Mouse (Mus musculus): ENCODE results near the gene Dync1i1.

The Dync1i1 gene

DNA sequence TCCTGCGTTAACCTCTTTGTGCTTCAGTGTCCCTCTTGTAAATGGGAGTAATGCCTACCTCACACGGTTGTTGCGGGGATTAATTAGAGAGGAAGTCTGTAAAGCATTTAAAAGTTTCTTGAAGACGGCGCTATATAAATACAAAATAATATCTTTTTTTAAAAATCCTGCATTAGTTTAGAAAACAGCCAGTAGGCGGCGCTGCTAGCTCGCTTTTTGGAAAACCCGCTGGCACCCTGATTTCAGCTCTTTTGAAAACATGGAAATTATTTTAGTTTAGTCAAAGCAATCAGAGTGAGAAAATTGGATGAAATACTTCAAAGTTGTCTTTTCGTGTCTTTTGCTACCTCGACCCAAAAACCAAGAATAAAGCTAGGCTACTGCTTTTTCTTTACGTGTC is 132.9 kb downstream of the Dync1i1 start:
- peak; percentile 48 for DNase-seq (ENCODE audit: low read depth)

- no peak for DNase-seq (ENCODE audit: low read depth)
These were observed 133.6 kb downstream of the Dync1i1 start for GRCm38 (mm10) chr6:5858901-5859598.

- DNase-seq (ENCODE audit: low read depth), result no peak
These were observed 134.2 kb downstream of the Dync1i1 start for GRCm38 (mm10) chr6:5859630-5860029.

DNA sequence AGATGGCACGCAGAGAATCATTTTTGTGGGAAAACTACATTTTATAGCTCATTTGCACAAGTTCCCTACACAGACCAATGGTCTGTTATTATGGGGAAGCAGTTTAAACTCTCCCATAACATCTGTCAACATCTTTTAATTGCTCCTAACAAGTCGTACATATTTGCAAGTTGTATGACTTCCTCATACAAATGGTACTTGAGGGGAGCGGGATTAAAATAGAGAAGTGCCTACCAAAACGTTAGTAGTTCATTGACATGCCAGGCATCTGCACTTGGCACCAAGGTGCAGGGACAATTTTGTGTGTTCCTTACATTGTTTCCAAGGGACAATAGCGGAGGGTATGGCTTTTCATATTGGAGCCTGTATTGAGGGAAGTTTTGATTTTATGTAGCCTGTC is 140.7 kb downstream of the Dync1i1 start:
- DNase-seq (ENCODE audit: low read depth), result no peak

GRCm38 (mm10) chr6:5867221-5867620 is 141.8 kb downstream of the Dync1i1 start:
- DNase-seq (ENCODE audit: low read depth), result no peak

GRCm38 (mm10) chr6:5871060-5871459 is 145.6 kb downstream of the Dync1i1 start:
- no peak for DNase-seq (ENCODE audit: low read depth)

DNA sequence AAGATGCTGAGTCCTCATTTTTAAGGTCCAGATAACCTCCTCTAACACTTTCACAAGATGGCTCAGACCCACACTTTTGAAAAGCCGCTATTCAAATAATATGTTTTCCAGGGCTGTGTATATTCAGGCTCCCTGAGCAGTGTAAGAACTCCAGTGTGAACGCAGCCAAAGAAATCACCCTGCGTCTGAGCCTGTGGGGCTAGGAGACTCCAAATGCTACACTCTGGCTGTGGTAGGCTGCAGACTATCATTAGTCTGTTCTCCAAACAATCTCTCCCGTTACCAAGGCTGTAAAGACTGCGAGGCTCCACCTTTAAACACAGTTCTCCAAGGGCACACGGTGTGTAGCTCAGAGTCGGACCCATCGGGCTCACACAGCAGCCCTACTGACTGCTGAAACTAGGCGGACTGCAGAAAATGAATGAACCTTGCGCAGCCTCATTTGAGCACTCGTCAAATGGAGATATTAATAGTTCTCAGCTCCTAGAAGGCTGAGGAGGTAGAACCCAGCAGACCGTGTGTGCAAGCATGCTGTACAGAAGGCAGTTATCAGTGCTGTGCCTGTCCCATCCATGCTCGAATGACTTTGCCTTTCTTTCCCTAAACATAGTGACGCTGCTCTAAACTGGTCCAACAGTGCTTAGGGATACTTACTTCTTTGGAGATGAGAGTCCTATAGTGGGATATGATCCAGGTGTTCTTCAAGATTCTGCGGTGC is 146.3 kb downstream of the Dync1i1 start:
- no peak for DNase-seq (ENCODE audit: low read depth)

- no peak for DNase-seq (ENCODE audit: low read depth)
These were observed 163.9 kb downstream of the Dync1i1 start for GRCm38 (mm10) chr6:5889341-5889740.

DNA sequence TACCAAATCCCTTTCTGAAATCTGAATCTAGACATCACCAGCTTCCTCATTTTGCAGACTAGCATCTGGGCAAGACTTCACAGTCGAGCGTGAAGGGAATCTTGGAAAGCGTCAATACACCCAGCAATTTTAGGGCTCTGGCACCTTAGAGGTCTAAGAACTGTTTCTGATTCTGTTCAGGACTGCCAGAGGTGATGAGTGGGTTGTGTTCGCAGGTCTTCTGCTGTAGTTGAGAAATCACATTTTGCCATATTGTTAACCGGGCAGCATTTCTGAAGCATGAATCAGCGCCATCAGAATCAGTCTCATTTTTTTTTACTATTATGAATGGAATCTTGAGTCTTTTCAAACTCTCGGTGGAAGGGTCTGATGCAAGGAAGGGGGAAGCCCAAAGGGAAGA is 185.9 kb downstream of the Dync1i1 start:
- DNase-seq (ENCODE audit: low read depth), result no peak

GRCm38 (mm10) chr6:5915028-5915427 is 189.6 kb downstream of the Dync1i1 start:
- no peak for DNase-seq (ENCODE audit: low read depth)

DNA sequence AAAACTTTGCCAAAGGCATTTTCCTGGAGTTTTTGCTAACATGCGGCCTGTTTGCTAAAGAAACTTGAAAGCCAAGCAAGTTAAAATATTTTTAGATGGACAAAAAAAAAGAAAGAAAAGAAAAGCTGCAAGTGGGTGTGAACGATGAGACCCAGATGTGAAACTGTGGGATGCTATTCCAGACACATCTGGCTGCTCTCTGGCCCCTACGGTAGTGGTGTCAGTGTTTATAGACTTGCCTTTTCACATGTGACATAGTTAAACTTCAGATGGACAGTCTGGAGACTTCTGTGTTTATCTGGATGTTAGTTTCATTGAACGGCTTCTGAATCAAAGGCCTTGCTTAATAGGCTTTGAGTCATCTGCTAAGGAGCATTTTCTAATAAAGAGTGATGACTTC is 195.2 kb downstream of the Dync1i1 start:
- no peak for DNase-seq (ENCODE audit: low read depth)

- no peak for DNase-seq (ENCODE audit: low read depth)
These were observed 197.2 kb downstream of the Dync1i1 start for GRCm38 (mm10) chr6:5922676-5923075.

GRCm38 (mm10) chr6:5923148-5923547 is 197.7 kb downstream of the Dync1i1 start:
- no peak for DNase-seq (ENCODE audit: low read depth)

DNA sequence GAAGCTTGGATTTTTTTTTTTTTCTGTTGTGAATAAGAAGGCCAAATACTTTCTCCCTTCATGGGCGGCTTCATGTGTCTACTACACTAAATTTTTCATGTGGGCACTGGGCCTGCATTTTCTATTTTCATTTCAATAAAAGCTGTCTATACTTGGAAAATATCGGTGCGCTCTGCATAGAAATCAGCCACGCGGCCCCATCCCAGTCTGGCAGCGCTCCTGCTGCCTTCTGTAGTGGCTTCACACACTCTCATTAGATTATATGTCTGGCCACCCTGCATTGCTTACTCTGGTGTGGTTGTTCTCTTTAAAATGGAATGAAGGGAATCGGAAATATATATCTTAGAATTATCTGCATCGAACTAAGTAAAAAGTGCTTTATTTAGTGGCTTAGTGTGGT is 204.7 kb downstream of the Dync1i1 start:
- no peak for DNase-seq (ENCODE audit: low read depth)

DNA sequence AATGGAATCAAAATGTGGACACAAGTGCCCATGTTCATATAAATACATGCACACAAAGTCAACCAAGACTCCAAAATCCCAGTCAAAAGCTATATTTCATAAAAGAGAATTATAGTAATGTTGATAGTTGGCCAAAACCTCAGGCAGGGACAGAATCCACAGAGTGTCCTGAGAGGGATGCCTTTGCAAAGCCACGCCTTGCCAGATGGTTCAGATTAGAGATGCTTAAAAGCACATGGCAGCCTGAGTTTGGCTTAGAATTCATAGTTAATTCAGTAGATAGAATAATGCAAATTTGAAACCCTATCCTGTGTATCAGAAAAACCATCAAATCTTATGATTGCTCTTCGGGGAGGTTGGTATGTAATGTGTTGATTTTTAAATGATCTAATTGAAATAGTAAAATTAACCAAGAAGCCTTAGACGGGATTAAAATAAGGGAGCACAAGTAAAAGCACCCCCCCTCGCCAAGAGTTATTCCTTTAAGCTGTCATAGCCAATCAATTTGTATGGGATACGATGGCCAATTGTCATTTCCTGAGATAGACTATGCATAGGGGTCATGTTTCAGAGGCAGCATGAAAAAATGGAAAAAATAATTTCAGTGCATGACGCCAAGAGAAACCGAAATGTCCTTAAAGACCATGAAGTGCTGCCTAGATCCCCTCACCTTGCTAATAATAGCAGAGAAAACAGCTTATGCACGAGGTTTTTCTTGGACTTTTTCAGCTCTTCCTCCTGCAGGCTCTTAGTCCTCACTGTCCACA is 210.3 kb downstream of the Dync1i1 start:
- DNase-seq (ENCODE audit: low read depth), result no peak

DNA sequence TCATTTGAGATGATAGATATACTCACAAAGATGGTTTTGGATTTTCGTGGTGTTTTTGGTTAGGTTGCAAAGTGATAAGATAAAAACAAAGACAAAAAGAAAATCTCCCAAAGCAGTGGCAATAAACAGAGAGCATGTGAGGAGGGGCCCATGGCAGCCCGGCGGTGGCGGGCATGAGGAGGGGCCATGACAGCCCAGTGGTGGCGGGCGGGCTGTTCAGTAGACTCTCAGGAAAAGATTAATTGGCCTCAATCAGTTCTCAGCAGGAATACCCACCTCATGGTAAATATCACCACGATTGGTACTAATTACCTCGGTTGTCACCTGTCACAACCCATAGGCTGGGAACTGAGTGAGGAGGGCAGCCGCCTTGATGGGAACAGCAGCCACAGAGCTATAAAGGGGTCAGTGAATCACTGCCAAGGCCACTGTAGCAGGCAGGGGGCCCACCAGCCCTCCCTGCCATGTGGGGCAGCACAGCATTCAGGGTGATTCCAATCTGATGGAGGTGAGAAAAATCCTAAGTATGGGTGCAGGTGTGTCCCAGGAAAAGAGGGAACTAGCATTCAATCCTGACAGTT is 224.5 kb downstream of the Dync1i1 start:
- DNase-seq (ENCODE audit: low read depth), result no peak

DNA sequence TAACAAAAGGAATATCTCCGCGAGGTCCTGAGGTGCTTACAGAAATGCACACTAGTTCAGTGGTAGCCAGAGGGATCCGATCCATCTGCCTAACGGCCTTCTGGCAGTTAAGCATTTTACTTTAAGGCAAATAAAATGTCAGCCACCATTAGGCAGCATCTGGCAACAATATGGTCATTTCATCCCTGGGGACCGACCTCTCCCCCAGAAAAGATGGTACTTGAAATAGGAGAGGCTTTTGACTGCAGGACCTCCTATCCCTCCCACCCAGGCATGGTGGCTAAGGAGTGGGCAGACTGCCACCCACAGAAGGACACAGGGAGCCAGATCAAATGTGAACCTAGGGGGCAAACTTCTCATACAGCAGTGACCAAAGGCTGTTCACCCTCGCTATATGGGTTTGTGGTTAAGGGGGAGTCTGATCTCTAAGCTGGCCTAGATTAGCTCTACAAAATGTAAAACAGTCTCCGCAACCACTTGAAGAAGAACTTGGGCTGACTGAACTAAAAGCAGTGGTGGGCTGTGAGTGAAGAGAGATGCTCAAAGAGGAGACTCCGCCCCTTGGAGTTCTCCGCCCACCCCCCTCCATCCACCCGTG is 231.0 kb downstream of the Dync1i1 start:
- DNase-seq (ENCODE audit: low read depth), result no peak

- DNase-seq (ENCODE audit: low read depth), result no peak
These were observed 235.3 kb downstream of the Dync1i1 start for GRCm38 (mm10) chr6:5960728-5961127.

DNA sequence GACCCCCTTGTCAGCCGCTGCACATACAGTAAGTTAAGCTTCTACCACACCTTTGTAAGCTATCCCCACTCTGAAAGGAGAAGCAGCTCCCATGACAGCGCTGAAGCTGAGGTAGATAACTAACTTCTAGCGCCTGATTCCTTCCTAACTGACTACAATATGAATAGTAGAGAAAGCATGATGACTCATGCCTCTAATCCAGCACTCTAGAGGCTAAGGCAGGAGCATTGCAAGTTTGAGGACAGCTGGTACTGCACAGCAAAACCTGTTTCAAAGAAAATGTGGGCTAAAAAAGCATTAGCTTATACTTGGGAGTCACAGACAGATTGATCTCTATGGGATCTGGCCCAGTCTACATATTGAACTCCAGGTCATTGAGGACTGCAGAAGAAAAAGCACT is 236.5 kb downstream of the Dync1i1 start:
- no peak for DNase-seq (ENCODE audit: low read depth)

- no peak for DNase-seq (ENCODE audit: low read depth)
These were observed 240.9 kb downstream of the Dync1i1 start for GRCm38 (mm10) chr6:5966376-5966775.

GRCm38 (mm10) chr6:5966806-5967445 is 241.5 kb downstream of the Dync1i1 start:
- no peak for DNase-seq (ENCODE audit: low read depth)

DNA sequence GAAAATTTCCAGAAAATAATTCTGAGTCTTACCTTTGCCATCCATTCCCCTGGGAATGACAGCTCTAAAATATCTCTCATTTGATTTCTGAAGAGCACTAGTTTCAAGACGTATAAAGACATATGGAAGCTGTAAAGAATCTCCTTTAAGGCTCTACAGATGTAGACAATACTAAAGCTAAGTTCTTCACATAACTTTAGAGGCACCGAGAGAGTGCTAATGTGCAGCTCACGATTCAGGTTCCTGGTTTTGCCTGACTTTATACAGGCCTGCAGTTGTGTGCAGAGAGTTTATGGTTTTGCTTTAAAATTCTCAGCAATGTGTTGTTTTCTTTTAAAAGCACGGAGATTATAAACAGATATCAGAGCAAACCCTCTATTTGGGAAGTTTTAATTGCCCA is 242.1 kb downstream of the Dync1i1 start:
- no peak for DNase-seq (ENCODE audit: low read depth)

All from 416B (cell line).